Mouse (Mus musculus) lung, postnatal 25 days (tissue): Measurements from ENCODE around the gene Tas2r105.

Experiments used
- DNase-seq: peaks from one replicate; pipeline ENCODE4 v3.0.0; 2022; ENCODE audit warnings: low spot score

Gene Tas2r105

DNA sequence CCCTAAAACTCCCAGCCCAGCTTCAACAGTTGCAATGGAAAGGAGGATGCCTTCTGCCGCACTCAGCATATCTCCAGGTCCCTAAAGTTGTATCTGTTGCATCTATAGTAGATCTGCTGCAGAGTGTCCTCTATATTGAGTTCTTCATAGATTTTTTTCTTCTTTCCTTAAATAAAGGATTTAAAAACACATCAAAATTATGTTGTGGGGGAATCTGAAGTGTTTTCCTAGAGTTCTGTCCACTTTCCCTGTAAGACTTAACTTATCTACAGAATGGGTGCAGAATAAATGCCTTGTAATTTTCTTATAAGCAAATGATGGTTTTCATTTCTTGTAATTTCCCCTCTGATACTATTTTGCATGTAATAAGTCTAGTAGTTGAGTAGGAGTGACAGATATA, at the start of gene Tas2r105:
TSS of gene Tas2r105 (minus strand) at position 101 of the 400 bp plus-strand sequence.
- DNase-seq: no peak

- DNase-seq: no peak
Measured at GRCm38 (mm10) chr6:131712803-131713202, 25.5 kb upstream of the Tas2r105 start.

DNA sequence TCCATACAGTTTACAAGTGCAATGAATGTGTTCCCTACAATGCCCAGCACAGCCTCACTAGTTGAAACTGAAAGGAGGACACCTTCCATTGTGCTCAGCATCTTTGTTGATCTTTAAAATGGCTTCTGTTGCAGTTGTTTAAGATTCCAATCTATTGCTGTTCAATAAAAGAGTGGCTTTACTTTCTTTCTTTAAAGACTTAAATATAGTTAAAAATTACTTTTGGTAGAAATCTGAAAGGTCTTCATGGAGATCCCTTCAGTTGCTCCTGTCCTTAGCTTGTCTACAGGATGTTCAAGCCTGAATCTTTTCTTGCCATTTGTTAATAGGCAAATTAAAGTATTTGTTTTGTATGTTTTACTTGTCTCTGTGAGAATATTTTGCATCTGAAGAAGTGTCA, 2.7 kb upstream of the Tas2r105 start, which contains the start of gene Tas2r114:
TSS of gene Tas2r114 (minus strand) at position 101 of the 400 bp plus-strand sequence.
- DNase-seq: no peak

- no peak for DNase-seq
Measured at GRCm38 (mm10) chr6:131685644-131686043, 1.7 kb downstream of the Tas2r105 start, which contains the start of gene Tas2r104. Gene Tas2r104 (minus strand): TSS chr6:131685744.

- DNase-seq: no peak
Measured at GRCm38 (mm10) chr6:131678786-131679185, 8.5 kb downstream of the Tas2r105 start, which contains the start of gene Tas2r106. Gene Tas2r106 (minus strand): TSS chr6:131678886.

DNA sequence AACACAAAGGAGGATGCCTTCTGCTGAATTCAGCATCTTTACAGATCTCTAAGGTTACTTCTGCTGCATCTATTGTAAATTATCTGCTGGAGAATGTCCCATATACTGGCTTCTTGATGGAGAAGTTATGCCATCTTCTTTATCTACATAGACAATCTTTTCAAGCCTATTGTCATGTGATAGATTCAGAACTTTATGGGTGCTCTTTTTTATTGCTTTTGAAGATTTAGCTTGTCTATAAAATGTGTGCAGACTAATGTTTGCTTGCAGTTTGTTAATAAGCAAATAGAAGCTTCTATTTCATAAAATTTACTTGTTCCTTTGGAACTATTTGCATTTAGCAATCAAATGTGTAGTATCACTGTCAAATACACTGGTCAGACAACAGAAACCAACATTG, 27.2 kb downstream of the Tas2r105 start, which contains the start of gene Tas2r107:
TSS of gene Tas2r107 (minus strand) at position 101 of the 400 bp plus-strand sequence.
- no peak for DNase-seq
